Mouse (Mus musculus) heart, postnatal 0 days (tissue): ENCODE data around the gene Mettl21a. TPM values are rescaled to one million over a fixed set of nuclear protein-coding genes. Genes with fewer than 3 reads are reported as not detected.
"Not testable (repeated sequence)": the region's sequence is repeated elsewhere in the genome, so short reads cannot be mapped to it uniquely, and the experiment has no call there.

Experiments
- ATAC-seq: fragments of 200-750 bp; cut with Nextera tagmentation; 2 replicates; pipeline ENCODE4 v1.8.0; 2017; ENCODE audit warnings: low read depth, moderate number of reproducible peaks, moderate library complexity; ENCODE audit not compliant: insufficient read depth
- DNase-seq: peaks from one replicate; pipeline ENCODE4 v3.0.0-alpha.2; 2016; ENCODE audit warnings: low spot score
- H3K27ac ChIP-seq: fragments of 300-500 bp; sonication (generic); 2 replicates; pipeline ENCODE4 v1.5.1; 2014; ENCODE audit warnings: low read depth, mild to moderate bottlenecking
- H3K27me3 ChIP-seq: fragments of 300-500 bp; sonication (generic); 2 replicates; pipeline ENCODE4 v1.6.1; 2014; ENCODE audit warnings: low read length, mixed read lengths; ENCODE audit not compliant: control insufficient read depth, insufficient read depth
- H3K36me3 ChIP-seq: fragments of 300-500 bp; sonication (generic); replicated peaks from 2 replicates; pipeline ENCODE4 v1.6.1; 2014; ENCODE audit warnings: low read length, mixed read lengths; ENCODE audit not compliant: control insufficient read depth, insufficient read depth
- H3K4me1 ChIP-seq: fragments of 300-500 bp; sonication (generic); 2 replicates; pipeline ENCODE4 v1.6.1; 2014; ENCODE audit warnings: antibody characterized with exemption; ENCODE audit not compliant: control insufficient read depth, insufficient read depth
- H3K4me2 ChIP-seq: fragments of 300-500 bp; sonication (generic); 2 replicates; pipeline ENCODE4 v1.6.1; 2014; ENCODE audit warnings: low read depth, mild to moderate bottlenecking, low read length, moderate library complexity
- H3K4me3 ChIP-seq: fragments of 300-500 bp; sonication (generic); 2 replicates; pipeline ENCODE4 v1.5.1; 2014; ENCODE audit warnings: low read depth, low read length
- H3K9ac ChIP-seq: fragments of 300-500 bp; sonication (generic); replicated peaks from 2 replicates; pipeline ENCODE4 v1.6.1; 2014; ENCODE audit warnings: low read depth, low read length, mixed read lengths
- H3K9me3 ChIP-seq: fragments of 300-500 bp; sonication (generic); replicated peaks from 2 replicates; pipeline ENCODE4 v1.6.1; 2016; ENCODE audit warnings: low read length; ENCODE audit not compliant: control insufficient read depth
- CTCF ChIP-seq: IDR thresholded peaks from 2 replicates; pipeline ENCODE4 v1.5.1; 2016; ENCODE audit warnings: antibody characterized with exemption, control low read depth, low read depth
- EP300 ChIP-seq: IDR thresholded peaks from 2 replicates; pipeline ENCODE4 v1.6.1; 2016; ENCODE audit warnings: antibody characterized with exemption, low read depth
- WGBS: fragments of 180-500 bp; shearing (Covaris S2); extraction: QIAGEN DNeasy Blood & Tissue Kit; methylation state at CpG from one replicate; pipeline ENCODE4 v1.1.7; 2014; 5-methylcytosine and 5-hydroxymethylcytosine counted together
- polyA plus RNA-seq: library from polyadenylated mRNA; unstranded; fragments of >200 nt; fragmentation: Nextera tagmentation; extraction: Ambion mirVana; gene quantifications from 2 replicates; pipeline ENCODE4 v1.2.1, GENCODE M21; 2015
- total RNA-seq: library from RNA; depleted of rRNA; stranded (reverse); fragments of >200 nt; gene quantifications from 2 replicates; pipeline ENCODE4 v1.2.3, GENCODE M21; 2014; ENCODE audit warnings: low replicate concordance

Gene Mettl21a
- total and polyA plus RNA-seq, 2 experiments from 2014 or later = 10.3 to 21.0 TPM

- no peak for TF ChIP-seq CTCF
- TF ChIP-seq EP300 = no peak
- Histone ChIP-seq H3K27ac (no peak overlapping the region), H3K9me3 (no peaks in the 10 kb centered on the region), H3K27me3 (no peaks in the 10 kb centered on the region), H3K4me2 (no peak overlapping the region), H3K9ac (no peak overlapping the region), H3K36me3 (no peaks in the 10 kb centered on the region), H3K4me1 (no peaks in the 10 kb centered on the region), H3K4me3 (no peak overlapping the region)
- ATAC-seq (no peak; the same call in 1 of the 2 replicates), DNase-seq (no peak)
- WGBS = 60% methylated on average over 11 of the region's 11 CpGs
Observed at GRCm38 (mm10) chr1:64649362-64650124, 32.5 kb upstream of the Mettl21a start.

GRCm38 (mm10) chr1:64644513-64644912, 27.5 kb upstream of the Mettl21a start:
- TF ChIP-seq CTCF (no peak), EP300 (no peak)
- Histone ChIP-seq H3K27ac (no peak overlapping the region), H3K27me3 (no peaks in the 10 kb centered on the region), H3K9me3 (no peaks in the 10 kb centered on the region), H3K4me1 (no peaks in the 10 kb centered on the region), H3K4me3 (no peak overlapping the region), H3K4me2 (no peak overlapping the region), H3K36me3 (no peaks in the 10 kb centered on the region), H3K9ac (no peak overlapping the region)
- 84% methylated on average over 3 of the region's 3 CpGs for WGBS
- ATAC-seq = no peak
- DNase-seq = no peak

DNA sequence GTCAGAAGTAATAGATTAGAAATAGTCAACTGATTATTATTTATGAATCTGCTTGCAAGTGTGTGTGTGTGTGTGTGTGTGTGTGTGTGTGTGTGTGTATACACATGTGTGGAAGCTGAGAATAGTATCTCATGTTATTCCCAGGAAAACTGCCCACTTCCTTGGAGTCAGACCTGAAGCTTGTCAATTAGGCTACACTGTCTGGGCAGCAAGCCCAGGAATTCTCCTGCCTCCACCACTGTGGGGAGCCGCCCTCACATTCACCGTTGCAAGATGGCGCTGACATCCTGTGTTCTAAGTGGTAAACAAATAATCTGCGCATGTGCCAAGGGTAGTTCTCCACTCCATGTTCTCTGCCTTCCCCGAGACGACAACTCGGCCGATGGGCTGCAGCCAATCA, 25.5 kb upstream of the Mettl21a start:
- H3K4me1 ChIP-seq, ATAC-seq, H3K27ac ChIP-seq, H3K27me3 ChIP-seq, H3K9ac ChIP-seq, DNase-seq, H3K9me3 ChIP-seq, H3K4me2 ChIP-seq, H3K4me3 ChIP-seq, H3K36me3 ChIP-seq: not testable (repeated sequence)
- WGBS = 90% methylated on average over 8 of the region's 8 CpGs

GRCm38 (mm10) chr1:64641069-64641468, 24.0 kb upstream of the Mettl21a start:
- no peak overlapping the region for H3K4me2 ChIP-seq
- no peak overlapping the region for H3K4me3 ChIP-seq
- 87% methylated on average over 6 of the region's 6 CpGs for WGBS
- H3K36me3 ChIP-seq = no peaks in the 10 kb centered on the region
- H3K27me3 ChIP-seq = no peaks in the 10 kb centered on the region
- DNase-seq (no peak), ATAC-seq (no peak)
- H3K9me3 ChIP-seq = no peaks in the 10 kb centered on the region
- H3K4me1 ChIP-seq = no peaks in the 10 kb centered on the region
- no peak overlapping the region for H3K27ac ChIP-seq
- H3K9ac ChIP-seq = no peak overlapping the region
- TF ChIP-seq EP300 = no peak

DNA sequence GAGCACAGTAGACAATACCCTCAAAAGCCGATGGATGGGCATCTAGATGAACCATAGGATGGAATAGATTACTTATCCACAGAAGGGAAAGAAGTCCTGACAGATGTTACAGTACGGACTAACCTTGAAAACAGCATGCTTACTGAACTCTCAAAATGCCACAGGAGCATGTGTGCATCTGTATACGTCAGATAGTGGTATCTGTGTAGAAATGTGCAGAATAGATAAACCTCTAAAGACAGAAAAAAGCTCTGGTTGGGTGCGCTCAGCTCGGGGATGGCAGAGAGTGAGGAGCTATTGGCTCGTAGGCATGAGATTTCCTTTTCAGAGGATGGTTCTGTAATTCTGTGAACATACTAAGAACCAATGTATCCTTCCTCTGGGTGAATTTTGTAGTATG, 22.2 kb upstream of the Mettl21a start:
- no peak overlapping the region for H3K4me2 ChIP-seq
- no peak for DNase-seq
- no peak for TF ChIP-seq CTCF
- no peak for TF ChIP-seq EP300
- H3K36me3 ChIP-seq = no peaks in the 10 kb centered on the region
- H3K9me3 ChIP-seq = no peaks in the 10 kb centered on the region
- H3K4me1 ChIP-seq = 0 out of 2 replicates have a peak, but pooled peaks cover 2% of the 10 kb centered on the region
- no peaks in the 10 kb centered on the region for H3K27me3 ChIP-seq
- ATAC-seq = no peak
- H3K27ac ChIP-seq = no peak overlapping the region
- 83% methylated on average over 6 of the region's 6 CpGs for WGBS
- H3K9ac ChIP-seq = no peak overlapping the region
- H3K4me3 ChIP-seq = no peak overlapping the region

DNA sequence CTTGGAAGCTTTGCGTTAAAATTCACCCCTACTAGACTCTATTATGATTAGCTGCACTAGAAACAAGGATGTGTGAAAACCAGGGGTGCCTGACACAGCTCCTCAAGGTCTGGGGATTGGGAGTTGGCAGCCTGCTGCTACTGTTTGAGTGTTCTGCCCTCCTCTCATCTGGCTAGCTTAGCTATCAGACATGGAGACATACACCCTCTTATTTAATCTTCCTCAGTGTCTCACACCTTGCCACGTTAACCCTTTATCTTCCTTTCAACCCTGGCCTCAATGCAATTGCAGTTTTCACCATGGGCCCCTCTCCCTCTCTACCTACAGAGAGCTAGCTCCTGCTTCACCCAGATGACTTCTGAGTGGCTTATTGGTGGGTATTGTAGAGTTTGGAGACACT, 18.6 kb upstream of the Mettl21a start:
- ATAC-seq (no peak), DNase-seq (no peak)
- Histone ChIP-seq H3K27me3 (no peaks in the 10 kb centered on the region), H3K4me1 (0 out of 2 replicates have a peak, but pooled peaks cover 6% of the 10 kb centered on the region), H3K27ac (no peak overlapping the region), H3K9me3 (no peaks in the 10 kb centered on the region), H3K4me2 (no peak overlapping the region), H3K9ac (no peak overlapping the region), H3K36me3 (no peaks in the 10 kb centered on the region), H3K4me3 (no peak overlapping the region)
- 29% methylated on average over 2 of the region's 2 CpGs for WGBS
- no peak for TF ChIP-seq CTCF
- TF ChIP-seq EP300 = no peak
